Mouse (Mus musculus): ENCODE results near the gene Zfp949. TPM values are rescaled to one million over a fixed set of nuclear protein-coding genes. Genes with fewer than 3 reads are reported as not detected.

The Zfp949 gene
- polyA plus RNA-seq (2011; ENCODE audit: insufficient read depth, insufficient read length, low read depth, missing spikeins), result 7.9 and 11.5 TPM in 2 replicates

- TF ChIP-seq EP300 (IDR thresholded peaks at IDR 0.05; ENCODE audit: insufficient read depth, low read depth, low read length) (no peak), CTCF (IDR thresholded peaks at IDR 0.05; ENCODE audit: low read depth, low read length) (no peak), POLR2A (IDR thresholded peaks at IDR 0.05; ENCODE audit: insufficient read depth, low read length) (peak; percentile 38)
- 0 out of 2 replicates have a peak, but pooled peaks cover 2% of the 10 kb centered on the region for H3K36me3 ChIP-seq (ENCODE audit: control insufficient read depth, insufficient read depth, low read length, poor library complexity, severe bottlenecking)
- peak within 1 kb of the TSS; percentile 41; the same call in 1 of the 2 replicates for H3K27ac ChIP-seq (ENCODE audit: insufficient read depth, low read length)
- H3K4me1 ChIP-seq (ENCODE audit: control insufficient read depth, insufficient read depth, low read length), result no peaks in the 10 kb centered on the region
- no peaks in the 10 kb centered on the region for H3K9me3 ChIP-seq (replicated peaks; ENCODE audit: control insufficient read depth, insufficient read depth, low read length, poor library complexity, severe bottlenecking)
- H3K9ac ChIP-seq (ENCODE audit: low read depth, poor library complexity, severe bottlenecking), result peak within 1 kb of the TSS; percentile 73
- peak within 1 kb of the TSS; percentile 98 for H3K4me3 ChIP-seq (ENCODE audit: low read depth, low read length)
- no peaks in the 10 kb centered on the region for H3K27me3 ChIP-seq (ENCODE audit: control insufficient read depth, insufficient read depth, low read length, poor library complexity, severe bottlenecking)
These were observed at the start of gene Zfp949 for GRCm38 (mm10) chr9:88547851-88548613. Gene Zfp949, plus strand, starts transcription at chr9:88548020.

- H3K9ac ChIP-seq (ENCODE audit: low read depth, poor library complexity, severe bottlenecking), result no peak overlapping the region
- no peak for TF ChIP-seq POLR2A (IDR thresholded peaks at IDR 0.05; ENCODE audit: insufficient read depth, low read length)
- no peak for TF ChIP-seq CTCF (IDR thresholded peaks at IDR 0.05; ENCODE audit: low read depth, low read length)
- TF ChIP-seq EP300 (IDR thresholded peaks at IDR 0.05; ENCODE audit: insufficient read depth, low read depth, low read length), result no peak
- no peaks in the 10 kb centered on the region for H3K36me3 ChIP-seq (ENCODE audit: control insufficient read depth, insufficient read depth, low read length, poor library complexity, severe bottlenecking)
- H3K27ac ChIP-seq (ENCODE audit: insufficient read depth, low read length), result no peak overlapping the region
- no peak overlapping the region for H3K4me3 ChIP-seq (ENCODE audit: low read depth, low read length)
- no peaks in the 10 kb centered on the region for H3K4me1 ChIP-seq (ENCODE audit: control insufficient read depth, insufficient read depth, low read length)
- no peaks in the 10 kb centered on the region for H3K9me3 ChIP-seq (replicated peaks; ENCODE audit: control insufficient read depth, insufficient read depth, low read length, poor library complexity, severe bottlenecking)
- no peaks in the 10 kb centered on the region; the same call in 1 of the 2 replicates for H3K27me3 ChIP-seq (ENCODE audit: control insufficient read depth, insufficient read depth, low read length, poor library complexity, severe bottlenecking)
These were observed 47.7 kb upstream of the Zfp949 start for GRCm38 (mm10) chr9:88500112-88500511.

GRCm38 (mm10) chr9:88501846-88502245 lies 46.0 kb upstream of the Zfp949 start:
- Histone ChIP-seq H3K9ac (ENCODE audit: low read depth, poor library complexity, severe bottlenecking) (no peak overlapping the region), H3K4me1 (ENCODE audit: control insufficient read depth, insufficient read depth, low read length) (no peaks in the 10 kb centered on the region), H3K9me3 (replicated peaks; ENCODE audit: control insufficient read depth, insufficient read depth, low read length, poor library complexity, severe bottlenecking) (no peaks in the 10 kb centered on the region), H3K36me3 (ENCODE audit: control insufficient read depth, insufficient read depth, low read length, poor library complexity, severe bottlenecking) (no peaks in the 10 kb centered on the region), H3K4me3 (ENCODE audit: low read depth, low read length) (no peak overlapping the region), H3K27me3 (ENCODE audit: control insufficient read depth, insufficient read depth, low read length, poor library complexity, severe bottlenecking) (no peaks in the 10 kb centered on the region), H3K27ac (ENCODE audit: insufficient read depth, low read length) (no peak overlapping the region)
- TF ChIP-seq EP300 (IDR thresholded peaks at IDR 0.05; ENCODE audit: insufficient read depth, low read depth, low read length) (no peak), POLR2A (IDR thresholded peaks at IDR 0.05; ENCODE audit: insufficient read depth, low read length) (no peak), CTCF (IDR thresholded peaks at IDR 0.05; ENCODE audit: low read depth, low read length) (no peak)

GRCm38 (mm10) chr9:88515546-88515945 lies 32.3 kb upstream of the Zfp949 start:
- no peak overlapping the region for H3K9ac ChIP-seq (ENCODE audit: low read depth, poor library complexity, severe bottlenecking)
- H3K27ac ChIP-seq (ENCODE audit: insufficient read depth, low read length), result no peak overlapping the region

GRCm38 (mm10) chr9:88516361-88516995 lies 31.3 kb upstream of the Zfp949 start:
- Histone ChIP-seq H3K4me1 (ENCODE audit: control insufficient read depth, insufficient read depth, low read length) (no peaks in the 10 kb centered on the region), H3K9ac (ENCODE audit: low read depth, poor library complexity, severe bottlenecking) (no peak overlapping the region), H3K4me3 (ENCODE audit: low read depth, low read length) (no peak overlapping the region), H3K9me3 (replicated peaks; ENCODE audit: control insufficient read depth, insufficient read depth, low read length, poor library complexity, severe bottlenecking) (no peaks in the 10 kb centered on the region), H3K36me3 (ENCODE audit: control insufficient read depth, insufficient read depth, low read length, poor library complexity, severe bottlenecking) (peaks cover 16% of the 10 kb centered on the region), H3K27ac (ENCODE audit: insufficient read depth, low read length) (no peak overlapping the region), H3K27me3 (ENCODE audit: control insufficient read depth, insufficient read depth, low read length, poor library complexity, severe bottlenecking) (no peaks in the 10 kb centered on the region)
- TF ChIP-seq CTCF (IDR thresholded peaks at IDR 0.05; ENCODE audit: low read depth, low read length) (no peak), EP300 (IDR thresholded peaks at IDR 0.05; ENCODE audit: insufficient read depth, low read depth, low read length) (no peak), POLR2A (IDR thresholded peaks at IDR 0.05; ENCODE audit: insufficient read depth, low read length) (no peak)

More at GRCm38 (mm10) chr9:88515546-88515945, 32.3 kb upstream of the Zfp949 start:
- H3K36me3 ChIP-seq (ENCODE audit: control insufficient read depth, insufficient read depth, low read length, poor library complexity, severe bottlenecking), result peaks cover 6% of the 10 kb centered on the region
- no peaks in the 10 kb centered on the region for H3K4me1 ChIP-seq (ENCODE audit: control insufficient read depth, insufficient read depth, low read length)
- no peak for TF ChIP-seq EP300 (IDR thresholded peaks at IDR 0.05; ENCODE audit: insufficient read depth, low read depth, low read length)
- no peak for TF ChIP-seq POLR2A (IDR thresholded peaks at IDR 0.05; ENCODE audit: insufficient read depth, low read length)
- no peak for TF ChIP-seq CTCF (IDR thresholded peaks at IDR 0.05; ENCODE audit: low read depth, low read length)
- H3K4me3 ChIP-seq (ENCODE audit: low read depth, low read length), result no peak overlapping the region
- H3K27me3 ChIP-seq (ENCODE audit: control insufficient read depth, insufficient read depth, low read length, poor library complexity, severe bottlenecking), result no peaks in the 10 kb centered on the region
- H3K9me3 ChIP-seq (replicated peaks; ENCODE audit: control insufficient read depth, insufficient read depth, low read length, poor library complexity, severe bottlenecking), result no peaks in the 10 kb centered on the region

All from ES-Bruce4 (cell line).